Mouse (Mus musculus): ENCODE results near the gene Dmwd.

DNA sequence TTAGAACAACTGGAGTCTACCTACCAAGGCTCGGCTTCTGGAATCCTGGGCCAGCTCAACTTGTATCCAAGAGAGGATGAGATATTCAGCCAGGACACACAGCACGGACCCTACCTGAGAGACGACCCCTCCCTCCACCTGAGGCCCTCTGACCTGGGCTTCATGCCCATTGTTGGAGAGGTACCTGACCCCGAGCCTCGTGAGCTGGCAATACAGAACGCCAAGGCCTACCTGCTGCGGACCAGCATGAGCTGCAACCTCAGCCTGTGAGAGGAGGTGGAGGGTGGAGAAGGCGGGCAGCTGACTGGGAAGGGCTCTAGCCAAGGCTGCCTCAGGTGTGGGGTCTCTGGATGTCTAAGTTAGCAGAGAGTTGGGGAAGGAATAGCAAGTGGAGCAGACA is 20.9 kb upstream of the Dmwd start:
- TF ChIP-seq POLR2A (IDR thresholded peaks at IDR 0.05; ENCODE audit: borderline replicate concordance, insufficient read depth, low read length), result no peak
- TF ChIP-seq CTCF (IDR thresholded peaks at IDR 0.05; ENCODE audit: borderline replicate concordance, insufficient read depth, low read depth, low read length), result no peak

Data from cerebellum, adult 2 months (tissue).